Mouse (Mus musculus): ENCODE data around the gene Dtx3.

DNA sequence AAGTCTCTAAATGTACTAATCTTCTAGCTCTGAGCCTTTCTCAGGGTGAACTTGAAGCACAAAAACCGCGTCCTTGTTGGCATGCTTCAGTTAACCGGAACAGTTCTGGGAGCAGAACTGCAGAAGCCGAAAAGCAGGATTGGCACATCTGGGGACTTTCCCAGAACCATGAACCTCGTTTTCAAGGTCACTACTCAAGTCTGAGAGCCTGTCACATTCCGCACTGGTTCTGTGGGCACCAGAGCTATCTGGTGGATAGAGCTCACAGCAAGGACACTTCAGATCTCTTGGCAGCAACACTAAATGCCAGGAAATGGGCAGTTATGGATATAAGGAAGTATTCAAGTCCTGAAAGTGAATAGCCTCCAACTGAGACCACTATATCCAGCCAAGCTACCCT is 48.4 kb downstream of the Dtx3 start:
- TF ChIP-seq CTCF (IDR thresholded peaks at IDR 0.05; ENCODE audit: low read depth) (no peak), EP300 (IDR thresholded peaks at IDR 0.05; ENCODE audit: low read depth) (0 out of 2 replicates have a peak, but pooled peaks have one; percentile 37)

All from heart, postnatal 0 days (tissue).